Mouse (Mus musculus) lung, postnatal 0 days (tissue): ENCODE results near the gene Pla2g7.

Source experiments
- CTCF ChIP-seq: IDR thresholded peaks from 2 replicates; pipeline ENCODE4 v1.5.1; 2016; ENCODE audit warnings: antibody characterized with exemption, mild to moderate bottlenecking
- EP300 ChIP-seq: IDR thresholded peaks from 2 replicates; pipeline ENCODE4 v1.6.1; 2016; ENCODE audit warnings: antibody characterized with exemption, mild to moderate bottlenecking, control low read depth

DNA sequence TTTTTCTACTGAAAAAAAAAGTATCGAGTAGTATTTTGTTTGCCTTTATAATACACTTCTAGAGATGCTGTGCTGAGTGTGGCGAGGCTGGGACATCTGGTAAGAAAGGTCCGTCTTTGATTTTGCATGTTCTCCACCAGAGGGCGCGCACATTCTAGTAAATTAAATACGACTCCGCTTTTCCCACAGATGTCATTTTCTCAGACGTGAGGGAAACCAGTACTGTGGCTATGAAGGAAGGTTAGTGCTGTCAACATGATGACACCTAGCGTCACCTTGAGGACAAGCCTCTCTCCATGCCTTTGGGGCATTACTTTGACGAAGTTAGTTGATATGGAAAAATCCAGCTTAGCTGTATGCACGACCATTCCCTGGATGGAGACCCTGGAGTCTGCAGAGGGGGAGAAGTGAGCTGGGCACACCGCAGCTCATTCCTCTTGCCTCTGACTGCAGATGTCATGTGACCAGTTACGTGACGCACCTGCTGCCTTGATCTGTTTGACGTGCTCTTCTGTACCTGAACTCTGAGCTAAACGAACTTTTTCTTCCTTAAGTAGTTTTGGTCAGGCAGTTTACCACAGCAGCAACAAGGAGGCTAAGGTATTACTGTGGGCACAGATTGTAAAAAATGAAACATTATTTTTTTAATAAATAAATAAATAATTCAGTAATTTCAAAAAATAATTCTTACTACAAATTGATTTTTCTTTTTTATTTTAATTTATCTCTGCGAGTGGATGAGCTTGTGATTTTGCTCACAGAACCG is 49.1 kb upstream of the Pla2g7 start:
- TF ChIP-seq CTCF (peak; percentile 80), EP300 (no peak)
